Mouse (Mus musculus) G1E (cell line): ENCODE results near the gene Stil.

Experiments used
- CTCF ChIP-seq: IDR thresholded peaks from 2 replicates; pipeline ENCODE4 v1.5.1; 2012; ENCODE audit warnings: low read depth, low read length, inconsistent platforms, mixed read lengths
- GATA1 ChIP-seq: IDR thresholded peaks from 2 replicates; pipeline ENCODE4 v1.6.1; 2012; ENCODE audit warnings: borderline replicate concordance, low read length, inconsistent platforms, mixed read lengths

DNA sequence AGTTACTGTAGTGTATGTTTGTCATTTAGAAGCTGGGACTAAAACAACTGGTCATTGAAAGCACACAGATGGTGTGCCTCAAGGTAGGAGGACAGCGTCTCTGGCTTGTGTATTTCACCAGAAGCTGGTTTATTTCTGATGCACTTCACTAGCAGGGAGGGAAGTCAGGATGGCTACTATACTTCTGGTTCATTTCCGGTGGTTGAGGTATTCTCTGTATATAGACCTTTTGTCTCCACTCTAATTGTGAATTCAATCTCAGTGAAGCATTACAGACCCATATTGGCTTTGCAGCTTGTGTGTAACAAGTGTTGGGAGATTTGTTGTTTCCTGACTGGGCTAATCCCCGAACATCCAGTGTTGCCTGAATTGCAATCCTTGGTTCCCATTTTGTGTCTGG, 60.8 kb downstream of the Stil start:
- TF ChIP-seq CTCF (no peak), GATA1 (no peak)
